Mouse (Mus musculus) ES-E14 (cell line): ENCODE data around the gene Hoxc5.

Experiments
- CHD2 ChIP-seq: IDR thresholded peaks from 2 replicates; pipeline ENCODE4 v1.6.1; 2014; ENCODE audit warnings: mild to moderate bottlenecking, low read depth, low read length, inconsistent platforms
- ZC3H11A ChIP-seq: IDR thresholded peaks from 2 replicates; pipeline ENCODE4 v1.6.1; 2012; ENCODE audit warnings: low read depth, mild to moderate bottlenecking, inconsistent platforms, low read length, borderline replicate concordance
- ZNF384 ChIP-seq: IDR thresholded peaks from 2 replicates; pipeline ENCODE4 v1.6.1; 2012; ENCODE audit warnings: low read depth, low read length, inconsistent platforms

DNA sequence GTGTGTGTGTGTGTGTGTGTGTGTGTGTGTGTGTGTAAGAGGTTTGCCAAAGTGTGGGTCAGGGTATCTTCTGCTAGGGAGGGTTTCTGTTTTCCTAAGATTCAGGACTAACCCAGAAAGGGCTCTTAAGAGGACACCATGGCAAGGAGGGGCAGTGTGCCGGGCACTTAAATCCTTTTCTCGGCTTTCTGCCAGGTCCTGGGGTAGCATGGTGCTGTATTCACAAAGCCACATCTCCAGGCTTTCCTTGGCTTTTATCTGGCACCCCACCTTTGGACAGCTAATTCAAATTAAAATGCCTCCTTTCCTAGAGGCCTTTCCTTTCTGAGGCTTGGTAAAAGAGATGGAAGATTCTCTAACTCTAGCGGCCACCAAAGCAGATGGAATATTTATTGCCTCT, 72.4 kb downstream of the Hoxc5 start:
- TF ChIP-seq ZC3H11A (no peak), ZNF384 (no peak), CHD2 (no peak)
